Mouse (Mus musculus) liver, adult 2 months (tissue): ENCODE data around the gene Rab31.

Experiments used
- CTCF ChIP-seq: fragments of 200-500 bp; IDR thresholded peaks from 2 replicates; pipeline ENCODE4 v1.5.1; 2011; ENCODE audit warnings: low read depth, low read length, control low read depth
- POLR2A ChIP-seq: fragments of 200-500 bp; IDR thresholded peaks from 2 replicates; pipeline ENCODE4 v1.6.1; 2011; ENCODE audit warnings: low read length, control low read depth; ENCODE audit not compliant: insufficient read depth; ENCODE audit errors: extremely low read depth

DNA sequence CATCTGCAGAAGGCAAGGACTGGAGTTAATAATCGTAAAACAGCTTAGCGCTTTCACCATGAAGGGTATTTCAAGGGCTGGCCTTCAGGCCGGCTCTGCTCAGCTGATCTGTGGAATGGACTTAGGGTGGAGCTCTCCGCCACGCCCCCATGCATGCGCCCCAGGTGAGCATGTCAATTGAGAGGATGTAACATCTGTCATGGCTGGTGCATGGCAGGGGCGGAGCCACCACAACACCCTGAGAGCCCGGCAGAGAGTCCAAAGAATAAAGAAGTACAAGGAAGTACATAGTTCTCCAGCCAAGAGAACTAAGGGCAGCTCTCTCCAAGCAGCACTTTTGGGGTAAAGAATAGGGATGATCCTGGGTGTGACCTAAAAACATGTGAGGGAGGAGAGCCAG lies 48.9 kb downstream of the Rab31 start:
- TF ChIP-seq CTCF: no peak
- TF ChIP-seq POLR2A: no peak
